Mouse (Mus musculus) CH12.LX (cell line): ENCODE data around the gene Mmp17.

Experiments used
- CHD2 ChIP-seq: IDR thresholded peaks from 2 replicates; pipeline ENCODE4 v1.6.1; 2011; ENCODE audit warnings: low read length, improper control_type of control experiment
- CTCF ChIP-seq, 2 experiments: IDR thresholded peaks in 1 of 2; conservative IDR thresholded peaks in 1 of 2; 2 replicates each; pipeline ENCODE4 v1.5.1; 2011 to 2012; ENCODE audit warnings: low read depth in 2 of 2, low read length in 2 of 2, improper control_type of control experiment in 1 of 2, inconsistent platforms in 1 of 2, mild to moderate bottlenecking in 1 of 2, moderate library complexity in 1 of 2
- ETS1 ChIP-seq: conservative IDR thresholded peaks from 2 replicates; pipeline ENCODE4 v1.6.1; 2012; ENCODE audit warnings: low read depth, mild to moderate bottlenecking, inconsistent platforms, low read length, improper control_type of control experiment, moderate library complexity
- MAX ChIP-seq: IDR thresholded peaks from 2 replicates; pipeline ENCODE4 v1.6.1; 2011; ENCODE audit warnings: low read length, improper control_type of control experiment
- MXI1 ChIP-seq: IDR thresholded peaks from 2 replicates; pipeline ENCODE4 v1.6.1; 2011; ENCODE audit warnings: mild to moderate bottlenecking, low read depth, low read length, improper control_type of control experiment
- NRF1 ChIP-seq: IDR thresholded peaks from 2 replicates; pipeline ENCODE4 v1.6.1; 2014; ENCODE audit warnings: low read depth, mild to moderate bottlenecking, inconsistent platforms, low read length, improper control_type of control experiment, moderate library complexity
- POLR2A ChIP-seq: IDR thresholded peaks from 2 replicates; pipeline ENCODE4 v1.6.1; 2011; ENCODE audit warnings: low read depth, mild to moderate bottlenecking, improper control_type of control experiment, low read length
- SIN3A ChIP-seq: IDR thresholded peaks from 2 replicates; pipeline ENCODE4 v1.6.1; 2012; ENCODE audit warnings: low read length, improper control_type of control experiment, inconsistent platforms
- TCF12 ChIP-seq: IDR thresholded peaks from 2 replicates; pipeline ENCODE4 v1.6.1; 2014; ENCODE audit warnings: low read depth, mild to moderate bottlenecking, inconsistent platforms, low read length, improper control_type of control experiment
- USF1 ChIP-seq: IDR thresholded peaks from 2 replicates; pipeline ENCODE4 v1.6.1; 2014; ENCODE audit warnings: low read depth, mild to moderate bottlenecking, inconsistent platforms, low read length, improper control_type of control experiment
- ZC3H11A ChIP-seq: IDR thresholded peaks from 2 replicates; pipeline ENCODE4 v1.6.1; 2012; ENCODE audit warnings: low read depth, mild to moderate bottlenecking, inconsistent platforms, low read length, improper control_type of control experiment

DNA sequence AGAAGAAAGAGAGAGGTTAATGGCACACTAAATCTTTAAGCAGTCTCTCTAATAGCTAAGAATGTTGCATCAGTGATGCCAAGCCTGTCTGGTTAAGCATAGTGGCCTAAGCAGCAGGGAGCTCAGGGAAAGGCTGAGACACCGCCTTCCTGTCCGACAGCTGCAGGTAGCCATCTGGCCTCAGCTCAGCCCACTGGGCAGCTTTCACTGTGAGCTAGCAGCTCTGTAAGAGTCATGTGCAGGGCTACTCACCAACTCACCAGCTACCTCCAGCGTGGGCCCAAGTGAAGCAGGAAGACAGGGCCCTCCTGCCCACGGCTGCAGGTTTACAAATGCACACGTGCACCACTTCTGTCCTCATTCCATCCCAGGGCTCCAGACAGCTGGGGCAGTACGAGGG, 30.3 kb upstream of the Mmp17 start:
- TF ChIP-seq POLR2A: no peak
- no peak for TF ChIP-seq MAX
- no peak for TF ChIP-seq SIN3A
- TF ChIP-seq CTCF (conservative IDR thresholded peaks at IDR 0.05 in 1 of 2, IDR thresholded peaks at IDR 0.05 in 1 of 2; ENCODE audit: low read depth in 2 of 2, low read length in 2 of 2): no peak
- TF ChIP-seq USF1: no peak
- no peak for TF ChIP-seq MXI1
- TF ChIP-seq CHD2: no peak
- TF ChIP-seq NRF1: no peak
- TF ChIP-seq TCF12: no peak
- no peak for TF ChIP-seq ZC3H11A
- no peak for TF ChIP-seq ETS1
